Mouse (Mus musculus): ENCODE results near the gene 1700020D05Rik. TPM values are rescaled to one million over a fixed set of nuclear protein-coding genes. Genes with fewer than 3 reads are reported as not detected.

1700020D05Rik gene
- polyA plus RNA-seq, 1 experiment = 0.15 TPM

DNA sequence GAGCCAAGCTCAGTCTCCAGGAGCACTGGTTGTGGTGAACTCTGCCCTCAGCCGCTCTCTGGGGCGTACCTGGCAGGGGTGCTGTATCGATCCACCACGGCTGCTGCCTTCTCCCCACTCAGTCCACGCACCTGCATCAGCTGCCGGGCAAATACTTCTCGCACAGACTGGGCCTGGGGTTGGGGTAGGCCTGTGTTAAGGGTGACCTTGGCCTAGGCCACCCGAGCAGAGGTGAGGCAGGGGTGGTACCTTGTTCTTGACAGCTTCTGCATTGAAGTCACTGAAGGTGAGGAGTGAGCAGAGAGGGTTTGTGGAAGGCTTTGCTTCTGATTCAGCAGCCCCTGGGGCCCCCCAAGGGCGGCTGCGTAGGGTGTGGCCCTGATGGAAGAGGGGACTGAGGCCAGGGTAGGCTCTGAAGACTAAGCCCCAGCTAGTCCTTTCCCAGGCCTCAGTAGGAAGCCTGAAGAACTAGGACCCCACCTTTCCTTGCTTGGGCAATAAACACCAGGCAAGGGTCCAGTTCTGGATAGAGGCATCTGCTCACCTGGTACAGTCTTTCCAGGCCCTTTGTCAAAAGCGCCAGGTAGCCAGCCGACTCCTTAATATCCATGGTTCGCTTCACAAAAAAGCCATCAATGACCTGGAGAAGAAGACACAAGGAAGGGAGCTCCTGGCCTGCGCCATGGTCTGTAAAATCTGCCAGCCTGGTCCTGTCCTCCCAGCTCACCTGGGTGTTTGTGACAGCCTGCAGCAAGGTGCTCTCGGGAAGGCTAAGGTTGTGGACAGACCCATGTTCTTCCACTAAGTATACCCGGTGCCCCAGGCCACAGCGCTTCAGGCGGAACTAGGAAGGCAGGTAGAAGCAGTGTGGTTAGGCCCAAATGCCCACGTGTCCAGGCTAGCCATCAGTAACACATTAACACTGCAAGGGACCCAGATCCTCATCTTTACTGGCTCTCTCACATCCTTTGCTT is 19.9 kb downstream of the 1700020D05Rik start:
- TF ChIP-seq USF1 (IDR thresholded peaks at IDR 0.05; ENCODE audit: low read depth) = no peak
- no peaks in the 10 kb centered on the region for H3K79me3 ChIP-seq (ENCODE audit: low read depth)
- H3K4me3 ChIP-seq (ENCODE audit: insufficient read depth, poor library complexity, severe bottlenecking) = no peak overlapping the region
- H3K27me3 ChIP-seq (ENCODE audit: control insufficient read depth, insufficient read depth, insufficient read length) = no peaks in the 10 kb centered on the region
- peaks cover 24% of the 10 kb centered on the region for H3K79me2 ChIP-seq (ENCODE audit: control insufficient read depth, insufficient read depth)
- H3K36me3 ChIP-seq (ENCODE audit: control insufficient read depth, insufficient read depth) = peaks cover 67% of the 10 kb centered on the region
- no peak overlapping the region for H3ac ChIP-seq (ENCODE audit: control insufficient read depth, insufficient read length, low read depth)

DNA sequence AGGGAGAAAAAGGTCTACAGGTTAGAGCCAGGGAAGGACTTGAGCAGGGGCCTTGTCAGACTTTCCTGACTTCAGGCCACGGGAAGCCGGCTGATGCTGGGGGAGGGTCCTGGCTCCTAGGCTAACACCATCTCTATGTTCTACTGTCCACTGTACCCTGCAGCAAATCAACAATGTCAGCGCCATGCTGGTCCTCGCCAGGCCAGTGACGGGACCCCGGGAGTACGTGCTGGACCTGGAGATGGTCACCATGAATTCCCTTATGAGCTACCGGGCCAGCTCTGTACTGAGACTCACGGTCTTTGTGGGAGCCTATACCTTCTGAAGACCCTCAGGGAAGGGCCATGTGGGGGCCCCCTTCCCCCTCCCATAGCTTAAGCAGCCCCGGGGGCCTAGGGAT is 22.2 kb downstream of the 1700020D05Rik start:
- H3K79me2 ChIP-seq (ENCODE audit: control insufficient read depth, insufficient read depth) = peaks cover 32% of the 10 kb centered on the region
- H3ac ChIP-seq (ENCODE audit: control insufficient read depth, insufficient read length, low read depth) = no peak overlapping the region
- no peaks in the 10 kb centered on the region for H3K27me3 ChIP-seq (ENCODE audit: control insufficient read depth, insufficient read depth, insufficient read length)
- H3K36me3 ChIP-seq (ENCODE audit: control insufficient read depth, insufficient read depth) = peaks cover 89% of the 10 kb centered on the region
- H3K4me3 ChIP-seq (ENCODE audit: insufficient read depth, poor library complexity, severe bottlenecking) = no peak overlapping the region
- TF ChIP-seq CEBPB (IDR thresholded peaks at IDR 0.05; ENCODE audit: low read depth) (no peak), USF1 (IDR thresholded peaks at IDR 0.05; ENCODE audit: low read depth) (no peak), CTCF (IDR thresholded peaks at IDR 0.05; ENCODE audit: control insufficient read depth, insufficient read depth, insufficient read length) (no peak), MYOG (IDR thresholded peaks at IDR 0.05; ENCODE audit: control insufficient read depth, extremely low read depth, insufficient read length) (no peak), MYOD1 (IDR thresholded peaks at IDR 0.05; ENCODE audit: control insufficient read depth, insufficient read length, low read depth) (no peak), MAX (IDR thresholded peaks at IDR 0.05) (no peak)
- H3K79me3 ChIP-seq (ENCODE audit: low read depth) = peaks cover 11% of the 10 kb centered on the region

DNA sequence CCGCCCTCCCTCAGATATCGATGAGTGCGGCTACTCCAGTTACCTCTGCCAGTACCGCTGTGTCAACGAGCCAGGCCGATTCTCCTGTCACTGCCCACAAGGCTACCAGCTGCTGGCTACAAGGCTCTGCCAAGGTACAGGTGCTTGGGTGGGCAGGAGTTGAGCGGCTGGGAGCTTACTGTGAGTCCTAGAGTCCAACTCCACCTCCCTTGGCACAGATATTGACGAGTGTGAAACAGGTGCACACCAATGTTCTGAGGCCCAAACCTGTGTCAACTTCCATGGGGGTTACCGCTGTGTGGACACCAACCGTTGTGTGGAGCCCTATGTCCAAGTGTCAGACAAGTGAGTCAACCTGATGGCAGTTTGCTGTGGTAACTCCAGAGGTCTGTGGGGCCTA is 23.6 kb downstream of the 1700020D05Rik start:
- Histone ChIP-seq H3K36me3 (ENCODE audit: control insufficient read depth, insufficient read depth) (peaks cover 85% of the 10 kb centered on the region), H3ac (ENCODE audit: control insufficient read depth, insufficient read length, low read depth) (no peak overlapping the region), H3K27me3 (ENCODE audit: control insufficient read depth, insufficient read depth, insufficient read length) (no peaks in the 10 kb centered on the region), H3K4me3 (ENCODE audit: insufficient read depth, poor library complexity, severe bottlenecking) (no peak overlapping the region), H3K79me3 (ENCODE audit: low read depth) (peaks cover 22% of the 10 kb centered on the region), H3K79me2 (ENCODE audit: control insufficient read depth, insufficient read depth) (peaks cover 40% of the 10 kb centered on the region)
- TF ChIP-seq FOSL1 (IDR thresholded peaks at IDR 0.05; ENCODE audit: insufficient read depth, low read length, poor library complexity, severe bottlenecking) (no peak), MYOD1 (IDR thresholded peaks at IDR 0.05; ENCODE audit: control insufficient read depth, insufficient read length, low read depth) (peak; percentile 52)

DNA sequence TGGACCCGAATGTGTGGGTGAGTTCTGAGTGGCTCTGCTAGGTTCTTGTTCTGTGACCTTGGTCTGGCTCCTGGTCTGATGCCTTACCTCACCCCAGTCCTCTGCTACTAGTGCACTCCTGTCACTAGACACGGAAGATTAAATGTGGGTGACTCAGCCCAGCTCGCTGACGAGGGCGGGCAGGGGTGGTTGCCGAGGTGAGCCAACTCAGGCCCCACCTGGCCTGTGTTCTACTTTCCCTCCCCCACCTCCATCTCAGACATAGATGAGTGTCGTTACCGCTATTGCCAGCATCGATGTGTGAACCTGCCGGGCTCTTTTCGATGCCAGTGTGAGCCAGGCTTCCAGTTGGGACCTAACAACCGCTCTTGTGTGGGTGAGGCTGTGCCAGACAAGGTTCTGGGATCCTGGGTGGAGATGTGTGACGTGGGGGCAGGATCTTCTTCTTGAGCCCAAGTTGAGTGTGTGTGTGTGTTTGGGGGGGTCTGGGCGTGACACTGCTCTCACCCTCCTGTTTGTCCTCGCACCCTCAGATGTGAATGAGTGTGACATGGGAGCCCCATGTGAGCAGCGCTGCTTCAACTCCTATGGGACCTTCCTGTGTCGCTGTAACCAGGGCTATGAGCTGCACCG is 25.8 kb downstream of the 1700020D05Rik start:
- TF ChIP-seq FOSL1 (IDR thresholded peaks at IDR 0.05; ENCODE audit: insufficient read depth, low read length, poor library complexity, severe bottlenecking) (no peak), MYOD1 (IDR thresholded peaks at IDR 0.05; ENCODE audit: control insufficient read depth, insufficient read length, low read depth) (no peak), MYOG (IDR thresholded peaks at IDR 0.05; ENCODE audit: control insufficient read depth, extremely low read depth, insufficient read length) (no peak), USF1 (IDR thresholded peaks at IDR 0.05; ENCODE audit: low read depth) (no peak), MAX (IDR thresholded peaks at IDR 0.05) (no peak), CTCF (IDR thresholded peaks at IDR 0.05; ENCODE audit: control insufficient read depth, insufficient read depth, insufficient read length) (no peak), CEBPB (IDR thresholded peaks at IDR 0.05; ENCODE audit: low read depth) (no peak)
- Histone ChIP-seq H3K79me3 (ENCODE audit: low read depth) (peaks cover 25% of the 10 kb centered on the region), H3K79me2 (ENCODE audit: control insufficient read depth, insufficient read depth) (peaks cover 49% of the 10 kb centered on the region), H3ac (ENCODE audit: control insufficient read depth, insufficient read length, low read depth) (no peak overlapping the region), H3K27me3 (ENCODE audit: control insufficient read depth, insufficient read depth, insufficient read length) (no peaks in the 10 kb centered on the region), H3K4me3 (ENCODE audit: insufficient read depth, poor library complexity, severe bottlenecking) (no peak overlapping the region), H3K36me3 (ENCODE audit: control insufficient read depth, insufficient read depth) (peaks cover 63% of the 10 kb centered on the region)

DNA sequence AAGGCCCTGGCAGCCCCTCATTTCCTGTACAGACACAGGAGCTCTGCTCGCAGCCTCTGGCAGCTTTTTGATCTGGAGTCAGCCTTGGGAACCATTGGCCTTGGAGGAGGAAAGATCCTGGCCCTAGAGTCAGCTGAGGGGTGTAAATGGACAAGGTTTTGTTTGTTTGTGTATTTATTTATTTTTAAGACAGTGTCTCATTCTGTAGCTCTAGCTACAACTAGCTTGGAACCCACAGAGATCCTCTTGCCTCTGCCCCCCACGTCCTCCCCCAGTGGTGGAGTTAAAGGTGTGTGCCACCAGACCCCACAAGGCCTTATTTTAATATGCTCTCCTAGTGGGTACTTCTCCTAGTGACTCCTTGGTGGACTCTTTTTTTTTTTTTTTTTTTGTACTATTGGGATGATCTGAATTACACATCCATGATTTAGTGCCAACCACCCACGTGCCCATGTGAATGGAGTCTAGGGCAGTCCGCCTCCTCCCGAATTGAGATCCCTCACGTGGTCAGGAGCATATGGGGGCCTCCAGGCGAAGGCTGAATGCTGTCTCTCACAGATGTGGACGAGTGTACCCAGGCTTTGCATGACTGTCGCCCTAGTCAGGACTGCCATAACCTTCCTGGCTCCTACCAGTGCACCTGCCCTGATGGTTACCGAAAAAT is 26.5 kb downstream of the 1700020D05Rik start:
- Histone ChIP-seq H3K36me3 (ENCODE audit: control insufficient read depth, insufficient read depth) (peaks cover 57% of the 10 kb centered on the region), H3K27me3 (ENCODE audit: control insufficient read depth, insufficient read depth, insufficient read length) (no peaks in the 10 kb centered on the region), H3K79me2 (ENCODE audit: control insufficient read depth, insufficient read depth) (peaks cover 49% of the 10 kb centered on the region), H3ac (ENCODE audit: control insufficient read depth, insufficient read length, low read depth) (no peak overlapping the region), H3K79me3 (ENCODE audit: low read depth) (peaks cover 25% of the 10 kb centered on the region), H3K4me3 (ENCODE audit: insufficient read depth, poor library complexity, severe bottlenecking) (no peak overlapping the region)
- TF ChIP-seq CEBPB (IDR thresholded peaks at IDR 0.05; ENCODE audit: low read depth) (no peak), USF1 (IDR thresholded peaks at IDR 0.05; ENCODE audit: low read depth) (peak; percentile 1)
